Mouse (Mus musculus): Measurements from ENCODE around the gene Birc7. TPM values are rescaled to one million over a fixed set of nuclear protein-coding genes. Genes with fewer than 3 reads are reported as not detected.

Gene Birc7
- 0.52 and 1.3 TPM in 2 replicates for polyA plus RNA-seq (2016; fragmentation: Nextera tagmentation; extraction: Ambion mirVana)

- WGBS: 48% methylated on average over 4 of the region's 4 CpGs
- H3K4me3 ChIP-seq: no peak within 1 kb of the TSS
- H3K4me1 ChIP-seq (replicated peaks): peaks cover 33% of the 10 kb centered on the region
- peaks cover 6% of the 10 kb centered on the region; the same call in 1 of the 2 replicates for H3K36me3 ChIP-seq
- H3K27ac ChIP-seq: peak within 1 kb of the TSS; percentile 81
- H3K9me3 ChIP-seq: no peaks in the 10 kb centered on the region
- no peaks in the 10 kb centered on the region for H3K27me3 ChIP-seq (ENCODE audit: insufficient read depth, poor library complexity, severe bottlenecking)
- DNase-seq (ENCODE audit: low spot score): peak; percentile 23
Observed at GRCm38 (mm10) chr2:180928723-180929122, at the start of gene Birc7. TSS of gene Birc7 (plus strand) at chr2:180929023.

DNA sequence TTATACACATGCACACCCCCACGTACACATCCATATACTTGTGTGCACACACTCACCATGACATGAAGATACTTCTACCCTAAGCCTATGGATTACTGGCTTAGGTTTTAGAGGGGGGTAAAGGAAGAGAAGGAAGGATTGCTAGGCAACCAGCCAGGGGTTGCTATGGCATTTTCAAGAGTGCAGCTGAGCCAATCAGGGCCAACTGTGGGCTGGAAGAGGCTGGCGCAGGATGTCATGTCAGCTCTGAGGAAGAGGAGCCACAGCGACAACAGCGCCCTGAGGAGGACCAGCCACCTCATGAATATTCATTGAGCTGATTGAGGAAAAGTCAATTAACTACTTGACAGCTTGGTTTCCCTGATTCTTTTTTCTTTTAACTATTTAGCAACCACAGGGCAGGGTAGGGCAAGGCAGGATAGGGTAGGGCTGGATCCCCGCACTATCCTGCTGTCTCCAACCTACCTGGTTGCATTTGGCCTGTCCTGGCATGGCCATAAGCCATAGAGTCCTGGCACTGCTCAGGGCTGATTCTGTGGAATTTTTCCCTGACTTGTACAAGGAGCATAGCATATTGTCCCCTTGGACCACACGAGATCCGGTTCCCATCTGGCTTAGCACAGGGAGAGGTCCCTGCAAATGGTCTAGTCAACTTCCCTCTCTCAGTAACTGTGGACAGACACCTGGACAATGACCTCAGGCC, 49.3 kb upstream of the Birc7 start:
- peaks cover 42% of the 10 kb centered on the region for H3K4me1 ChIP-seq (replicated peaks)
- WGBS: 44% methylated on average over 7 of the region's 7 CpGs
- peaks cover 81% of the 10 kb centered on the region for H3K36me3 ChIP-seq
- no peaks in the 10 kb centered on the region for H3K9me3 ChIP-seq
- H3K27me3 ChIP-seq (ENCODE audit: insufficient read depth, poor library complexity, severe bottlenecking): no peaks in the 10 kb centered on the region
- H3K27ac ChIP-seq: peak overlapping the region; percentile 8
- H3K4me3 ChIP-seq: no peak overlapping the region
- DNase-seq (ENCODE audit: low spot score): no peak

- H3K9me3 ChIP-seq: no peaks in the 10 kb centered on the region
- peaks cover 58% of the 10 kb centered on the region for H3K4me1 ChIP-seq (replicated peaks)
- peak; percentile 41 for DNase-seq (ENCODE audit: low spot score)
- H3K27me3 ChIP-seq (ENCODE audit: insufficient read depth, poor library complexity, severe bottlenecking): no peaks in the 10 kb centered on the region
- peaks cover 98% of the 10 kb centered on the region for H3K36me3 ChIP-seq
- no peak overlapping the region for H3K27ac ChIP-seq
- H3K4me3 ChIP-seq: no peak overlapping the region
- 47% methylated on average over 9 of the region's 9 CpGs for WGBS
Observed at GRCm38 (mm10) chr2:180881281-180881680, 47.5 kb upstream of the Birc7 start.

GRCm38 (mm10) chr2:180885270-180885669, 43.6 kb upstream of the Birc7 start:
- H3K27me3 ChIP-seq (ENCODE audit: insufficient read depth, poor library complexity, severe bottlenecking): peaks cover 21% of the 10 kb centered on the region
- H3K4me3 ChIP-seq: no peak overlapping the region
- no peaks in the 10 kb centered on the region for H3K9me3 ChIP-seq
- 73% methylated on average over 5 of the region's 5 CpGs for WGBS
- H3K27ac ChIP-seq: peak overlapping the region; percentile 50
- peaks cover 71% of the 10 kb centered on the region for H3K36me3 ChIP-seq
- no peak for DNase-seq (ENCODE audit: low spot score)
- peaks cover 77% of the 10 kb centered on the region for H3K4me1 ChIP-seq (replicated peaks)

- H3K4me1 ChIP-seq (replicated peaks): peaks cover 93% of the 10 kb centered on the region
- 3% methylated on average over 19 of the region's 19 CpGs for WGBS
Observed at GRCm38 (mm10) chr2:180889271-180889920, 39.4 kb upstream of the Birc7 start.

GRCm38 (mm10) chr2:180889921-180890280, 38.9 kb upstream of the Birc7 start:
- Histone ChIP-seq H3K27me3 (ENCODE audit: insufficient read depth, poor library complexity, severe bottlenecking) (peaks cover 67% of the 10 kb centered on the region), H3K36me3 (peaks cover 25% of the 10 kb centered on the region), H3K27ac (peak overlapping the region; percentile 99), H3K9me3 (no peaks in the 10 kb centered on the region), H3K4me1 (replicated peaks) (peaks cover 93% of the 10 kb centered on the region), H3K4me3 (peak overlapping the region; percentile 92)
- no peak for DNase-seq (ENCODE audit: low spot score)
- WGBS: 12% methylated on average over 4 of the region's 4 CpGs

More at GRCm38 (mm10) chr2:180889271-180889920, 39.4 kb upstream of the Birc7 start:
- peak overlapping the region; percentile 92 for H3K4me3 ChIP-seq
- H3K36me3 ChIP-seq: peaks cover 30% of the 10 kb centered on the region
- DNase-seq (ENCODE audit: low spot score): peak; percentile 80
- H3K27me3 ChIP-seq (ENCODE audit: insufficient read depth, poor library complexity, severe bottlenecking): peaks cover 62% of the 10 kb centered on the region
- H3K9me3 ChIP-seq: no peaks in the 10 kb centered on the region
- H3K27ac ChIP-seq: peak overlapping the region; percentile 99

DNA sequence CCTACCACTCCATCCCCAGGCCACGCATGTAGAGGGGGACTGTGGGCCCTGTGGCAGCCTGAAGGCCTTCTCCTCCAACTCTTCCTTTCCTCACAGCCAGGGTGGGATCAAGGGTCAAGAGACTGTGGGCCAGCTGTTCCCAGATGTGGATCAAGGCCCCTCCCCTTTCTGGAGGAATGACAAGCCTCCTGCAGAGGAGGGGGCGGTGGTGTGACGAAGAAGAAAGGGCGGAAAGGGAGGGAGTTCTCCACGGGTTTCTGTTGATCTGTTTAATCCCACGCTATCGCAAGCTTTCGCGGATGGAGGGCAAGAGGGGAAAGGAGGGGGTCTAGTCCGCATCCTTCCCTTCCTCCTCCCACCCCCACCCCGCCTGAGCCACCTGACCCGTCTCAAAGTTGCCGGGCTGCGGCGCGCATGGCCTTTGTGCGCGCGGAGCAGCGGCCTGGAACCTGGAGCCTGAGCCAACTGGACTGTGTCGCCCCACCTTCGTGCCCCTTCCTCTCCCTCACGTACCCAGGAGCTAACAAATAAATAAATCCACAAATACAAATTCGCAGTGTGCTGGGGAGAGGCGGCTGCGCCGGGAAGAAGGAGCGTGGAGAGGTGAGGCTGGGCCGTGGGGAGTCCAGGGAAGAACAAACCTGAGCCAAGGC, 38.3 kb upstream of the Birc7 start:
- Histone ChIP-seq H3K4me1 (replicated peaks) (peaks cover 92% of the 10 kb centered on the region), H3K9me3 (no peaks in the 10 kb centered on the region), H3K27me3 (ENCODE audit: insufficient read depth, poor library complexity, severe bottlenecking) (peaks cover 72% of the 10 kb centered on the region), H3K27ac (peak overlapping the region; percentile 99), H3K36me3 (peaks cover 22% of the 10 kb centered on the region), H3K4me3 (peak overlapping the region; percentile 92)
- DNase-seq (ENCODE audit: low spot score): peak; percentile 79
- WGBS: under 1% methylated on average over 29 of the region's 29 CpGs

DNA sequence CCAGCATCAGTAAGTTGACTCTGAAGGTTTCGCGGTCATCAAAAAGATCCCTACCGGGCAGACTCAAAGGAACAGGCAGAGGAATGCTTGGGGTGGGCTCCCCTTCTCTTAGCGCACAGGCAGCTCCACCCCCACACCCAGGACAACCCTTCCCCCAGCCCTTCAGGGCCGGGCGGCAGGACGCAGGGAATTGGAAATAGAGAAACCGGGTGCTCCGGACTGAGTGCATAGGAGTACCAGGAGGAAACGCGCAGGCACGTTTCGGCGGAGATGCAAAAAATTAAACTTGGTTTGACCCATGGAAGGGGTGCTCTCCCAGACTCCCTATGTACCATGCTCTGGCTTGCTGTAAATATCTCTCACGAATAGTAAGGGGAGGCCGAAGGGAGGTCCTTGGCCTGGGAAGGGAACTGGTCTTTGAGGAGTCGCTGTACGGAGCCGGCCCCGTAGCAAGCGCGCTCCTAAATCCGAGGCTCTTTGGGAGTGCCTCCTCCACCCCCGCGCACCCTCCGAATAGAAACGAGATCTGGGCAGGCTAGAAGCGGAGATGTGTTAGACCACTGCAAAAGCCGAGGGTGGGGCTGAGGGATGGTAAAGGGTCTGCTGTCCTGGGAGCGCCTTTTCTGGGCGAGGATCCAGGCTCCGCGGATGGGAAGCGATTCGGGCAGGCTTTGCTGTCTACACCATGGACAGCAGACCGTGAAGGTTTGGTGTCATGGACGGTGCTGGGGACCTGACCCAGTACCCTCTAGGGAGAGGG, 37.6 kb upstream of the Birc7 start:
- peaks cover 79% of the 10 kb centered on the region for H3K27me3 ChIP-seq (ENCODE audit: insufficient read depth, poor library complexity, severe bottlenecking)
- DNase-seq (ENCODE audit: low spot score): peak; percentile 67
- WGBS: under 1% methylated on average over 37 of the region's 37 CpGs

DNA sequence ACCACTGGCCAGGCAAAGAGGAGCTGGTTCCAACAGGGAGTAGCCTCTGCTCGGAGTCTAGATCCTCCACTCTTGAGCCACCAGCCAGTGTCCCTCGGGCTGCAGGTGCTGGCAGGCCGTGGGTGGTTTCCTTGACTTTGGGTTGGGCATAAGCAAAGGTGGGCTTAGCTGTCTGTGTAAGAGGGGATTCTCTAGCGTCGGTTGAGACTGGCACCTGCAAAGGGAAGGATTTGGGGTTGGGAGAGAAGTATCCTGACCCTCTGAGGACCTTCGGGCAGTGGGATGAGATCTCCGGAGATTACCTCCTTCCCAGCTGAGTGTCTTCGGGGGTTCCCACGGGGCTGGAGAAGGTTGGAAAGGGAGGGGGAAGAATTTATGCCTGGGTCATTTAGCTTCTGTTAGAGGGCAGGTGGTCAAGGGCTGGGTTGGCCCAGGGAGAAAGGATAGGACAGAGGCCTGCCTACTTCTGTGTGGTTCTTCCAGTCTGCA, 36.9 kb upstream of the Birc7 start:
- Histone ChIP-seq H3K27ac (peak overlapping the region; percentile 99), H3K9me3 (no peaks in the 10 kb centered on the region), H3K4me1 (replicated peaks) (peaks cover 92% of the 10 kb centered on the region), H3K27me3 (ENCODE audit: insufficient read depth, poor library complexity, severe bottlenecking) (peaks cover 79% of the 10 kb centered on the region), H3K4me3 (peak overlapping the region; percentile 92), H3K36me3 (peaks cover 18% of the 10 kb centered on the region)
- peak; percentile 56 for DNase-seq (ENCODE audit: low spot score)
- 5% methylated on average over 9 of the region's 9 CpGs for WGBS

More for the DNA sequence above, 37.6 kb upstream of the Birc7 start:
- Histone ChIP-seq H3K4me3 (peak overlapping the region; percentile 92), H3K9me3 (no peaks in the 10 kb centered on the region), H3K4me1 (replicated peaks) (peaks cover 92% of the 10 kb centered on the region), H3K27ac (peak overlapping the region; percentile 99), H3K36me3 (peaks cover 22% of the 10 kb centered on the region)

DNA sequence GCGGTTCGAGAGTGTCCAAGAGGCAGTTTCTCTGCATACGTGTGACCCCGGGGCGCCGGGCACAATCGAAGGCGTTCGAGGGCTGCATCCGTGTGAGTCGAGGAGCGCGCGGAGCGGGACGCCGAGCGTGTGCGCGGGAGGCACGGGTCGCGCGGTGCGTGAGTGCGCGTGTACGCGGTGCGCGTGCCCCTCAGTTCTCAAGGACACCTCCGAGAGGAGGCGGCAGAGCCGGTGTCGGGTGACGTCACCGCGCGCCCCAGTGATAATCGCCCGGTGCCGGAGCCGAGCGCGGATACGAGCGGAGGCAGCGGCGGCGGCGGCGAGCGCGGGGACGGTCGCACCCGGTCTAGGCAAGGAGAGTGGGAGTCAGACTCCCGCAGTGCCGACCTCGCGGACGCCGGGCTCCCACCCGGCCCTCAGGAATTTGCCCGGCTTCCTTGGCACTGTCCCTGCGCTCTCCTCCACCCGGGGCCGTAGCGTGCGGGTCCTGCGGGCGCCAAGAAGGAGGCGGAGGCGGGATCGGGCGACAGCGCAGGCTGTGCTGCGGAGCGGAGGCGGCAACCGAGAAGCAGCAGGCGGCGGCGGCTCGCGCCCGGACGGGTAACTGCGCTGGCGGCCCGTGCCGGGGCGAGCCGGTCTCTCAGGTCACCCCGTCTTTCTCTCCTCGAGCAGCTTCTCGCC, 35.8 kb upstream of the Birc7 start:
- Histone ChIP-seq H3K4me1 (replicated peaks) (peaks cover 91% of the 10 kb centered on the region), H3K27ac (peak overlapping the region; percentile 99), H3K9me3 (no peaks in the 10 kb centered on the region), H3K27me3 (ENCODE audit: insufficient read depth, poor library complexity, severe bottlenecking) (peaks cover 79% of the 10 kb centered on the region), H3K4me3 (peak overlapping the region; percentile 92), H3K36me3 (peaks cover 11% of the 10 kb centered on the region)
- peak; percentile 79 for DNase-seq (ENCODE audit: low spot score)
- WGBS: under 1% methylated on average over 97 of the region's 97 CpGs

DNA sequence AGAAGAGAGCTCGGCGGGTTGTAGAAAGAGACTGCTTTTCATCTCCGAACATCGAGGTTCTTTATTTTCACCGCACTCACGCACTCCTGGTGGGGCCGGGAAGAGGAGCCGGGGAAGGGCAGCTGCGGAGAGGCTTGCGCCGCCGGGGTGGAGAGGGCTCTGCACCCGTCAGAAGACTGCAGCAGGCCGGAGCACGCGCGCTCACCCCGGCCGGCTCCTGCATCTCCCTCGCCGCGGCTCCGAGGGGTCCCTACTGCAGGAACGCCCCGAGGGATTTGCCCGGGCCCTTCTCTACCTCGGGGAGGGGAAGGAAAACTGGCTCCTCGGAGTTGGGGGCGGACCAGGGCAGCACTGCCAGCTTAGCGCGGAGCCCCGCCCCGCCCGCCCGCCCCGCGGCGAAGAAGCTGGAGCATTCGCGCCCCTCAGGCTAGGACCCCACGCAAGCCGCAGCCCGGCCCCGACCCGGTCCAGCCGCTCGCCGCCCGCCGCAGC, 35.2 kb upstream of the Birc7 start:
- H3K4me1 ChIP-seq (replicated peaks): peaks cover 85% of the 10 kb centered on the region
- H3K27me3 ChIP-seq (ENCODE audit: insufficient read depth, poor library complexity, severe bottlenecking): peaks cover 73% of the 10 kb centered on the region
- H3K4me3 ChIP-seq: peak overlapping the region; percentile 92
- peak overlapping the region; percentile 99 for H3K27ac ChIP-seq
- WGBS: under 1% methylated on average over 50 of the region's 50 CpGs
- H3K36me3 ChIP-seq: peaks cover 11% of the 10 kb centered on the region
- no peak for DNase-seq (ENCODE audit: low spot score)
- no peaks in the 10 kb centered on the region for H3K9me3 ChIP-seq
